Mouse (Mus musculus) left cerebral cortex, adult 6 months (tissue): ENCODE data around the gene Reg4. TPM values are rescaled to one million over a fixed set of nuclear protein-coding genes. Genes with fewer than 3 reads are reported as not detected.

ENCODE experiments used
- long read RNA-seq, 2 experiments: library from polyadenylated mRNA; unstranded; transcript quantifications; one replicate each; pipeline ENCODE4 v2.0.0; 2019 to 2020
- polyA plus RNA-seq: library from polyadenylated mRNA; unstranded; fragments of <200 nt; fragmentation: Nextera tagmentation; gene quantifications from 2 replicates; pipeline ENCODE4 v1.2.3, GENCODE M21; 2021

Reg4 gene
- not detected in 2 replicates for polyA plus RNA-seq
- long read RNA-seq, experiment 1: 0 reads
- long read RNA-seq, experiment 2: 0 reads

GRCm38 (mm10) chr3:98221856-98222255, at the start of gene Reg4:
Gene Reg4, plus strand, starts transcription at chr3:98222156.

GRCm38 (mm10) chr3:98280204-98280932, 58.4 kb downstream of the Reg4 start, which contains the start of gene Hmgcs2:
Gene Hmgcs2, plus strand, starts transcription at chr3:98280435.

Other genes with a start within 250 kb of the Reg4 start
- 5.1 and 5.8 TPM in 2 replicates for gene Notch2, start 208.6 kb upstream of the Reg4 start, polyA plus RNA-seq
- gene Adam30, start 61.5 kb upstream of the Reg4 start, polyA plus RNA-seq: not detected in 2 replicates
- 4.3 and 4.9 TPM in 2 replicates for gene Hmgcs2, start 58.3 kb downstream of the Reg4 start, polyA plus RNA-seq
- gene Phgdh, start 117.8 kb downstream of the Reg4 start, polyA plus RNA-seq: 124 and 132 TPM in 2 replicates
- gene Zfp697, start 160.3 kb downstream of the Reg4 start, polyA plus RNA-seq: 9.8 and 10.7 TPM in 2 replicates
- not detected in 2 replicates for gene Gm4450, start 235.0 kb downstream of the Reg4 start, polyA plus RNA-seq